Mouse (Mus musculus): ENCODE measurements at regions not wholly inside any gene's neighbourhood (a gene's known extent, or its start where the extent isn't known, plus 50 kb on each side); places are given as distances from the start of the nearest gene placed in this dataset.

GRCm38 (mm10) chr13:57249401-57249800 is 353.6 kb upstream of the Trpc7 start:
- H3ac ChIP-seq (ENCODE audit: control insufficient read depth, insufficient read length, low read depth), result no peak overlapping the region
- no peaks in the 10 kb centered on the region for H3K36me3 ChIP-seq (ENCODE audit: control insufficient read depth, insufficient read depth)
- no peak for TF ChIP-seq MYOG (IDR thresholded peaks at IDR 0.05; ENCODE audit: control insufficient read depth, extremely low read depth, insufficient read length)
- TF ChIP-seq MYOD1 (IDR thresholded peaks at IDR 0.05; ENCODE audit: control insufficient read depth, insufficient read length, low read depth), result no peak
- TF ChIP-seq CTCF (IDR thresholded peaks at IDR 0.05; ENCODE audit: control insufficient read depth, insufficient read depth, insufficient read length), result no peak
- TF ChIP-seq FOSL1 (IDR thresholded peaks at IDR 0.05; ENCODE audit: insufficient read depth, low read length, poor library complexity, severe bottlenecking), result no peak
- TF ChIP-seq USF1 (IDR thresholded peaks at IDR 0.05; ENCODE audit: low read depth), result no peak
- TF ChIP-seq MAX (IDR thresholded peaks at IDR 0.05), result no peak
- TF ChIP-seq CEBPB (IDR thresholded peaks at IDR 0.05; ENCODE audit: low read depth), result no peak
- H3K4me3 ChIP-seq (ENCODE audit: insufficient read depth, poor library complexity, severe bottlenecking), result no peak overlapping the region
- H3K79me2 ChIP-seq (ENCODE audit: control insufficient read depth, insufficient read depth), result no peaks in the 10 kb centered on the region
- H3K79me3 ChIP-seq (ENCODE audit: low read depth), result no peaks in the 10 kb centered on the region
- no peaks in the 10 kb centered on the region for H3K27me3 ChIP-seq (ENCODE audit: control insufficient read depth, insufficient read depth, insufficient read length)

GRCm38 (mm10) chr13:57246238-57246963 is 350.6 kb upstream of the Trpc7 start:
- Histone ChIP-seq H3K79me3 (ENCODE audit: low read depth) (no peaks in the 10 kb centered on the region), H3ac (ENCODE audit: control insufficient read depth, insufficient read length, low read depth) (no peak overlapping the region), H3K27me3 (ENCODE audit: control insufficient read depth, insufficient read depth, insufficient read length) (no peaks in the 10 kb centered on the region), H3K36me3 (ENCODE audit: control insufficient read depth, insufficient read depth) (no peaks in the 10 kb centered on the region), H3K79me2 (ENCODE audit: control insufficient read depth, insufficient read depth) (no peaks in the 10 kb centered on the region), H3K4me3 (ENCODE audit: insufficient read depth, poor library complexity, severe bottlenecking) (no peak overlapping the region)
- TF ChIP-seq CTCF (IDR thresholded peaks at IDR 0.05; ENCODE audit: control insufficient read depth, insufficient read depth, insufficient read length) (no peak), USF1 (IDR thresholded peaks at IDR 0.05; ENCODE audit: low read depth) (no peak), MAX (IDR thresholded peaks at IDR 0.05) (no peak), MYOG (IDR thresholded peaks at IDR 0.05; ENCODE audit: control insufficient read depth, extremely low read depth, insufficient read length) (no peak), CEBPB (IDR thresholded peaks at IDR 0.05; ENCODE audit: low read depth) (no peak), MYOD1 (IDR thresholded peaks at IDR 0.05; ENCODE audit: control insufficient read depth, insufficient read length, low read depth) (no peak), FOSL1 (IDR thresholded peaks at IDR 0.05; ENCODE audit: insufficient read depth, low read length, poor library complexity, severe bottlenecking) (no peak)

- H3K4me3 ChIP-seq (ENCODE audit: insufficient read depth, poor library complexity, severe bottlenecking), result no peak overlapping the region
- no peak for TF ChIP-seq FOSL1 (IDR thresholded peaks at IDR 0.05; ENCODE audit: insufficient read depth, low read length, poor library complexity, severe bottlenecking)
- no peak for TF ChIP-seq CTCF (IDR thresholded peaks at IDR 0.05; ENCODE audit: control insufficient read depth, insufficient read depth, insufficient read length)
- TF ChIP-seq MAX (IDR thresholded peaks at IDR 0.05), result no peak
- no peak for TF ChIP-seq CEBPB (IDR thresholded peaks at IDR 0.05; ENCODE audit: low read depth)
- no peak for TF ChIP-seq MYOD1 (IDR thresholded peaks at IDR 0.05; ENCODE audit: control insufficient read depth, insufficient read length, low read depth)
- no peak for TF ChIP-seq MYOG (IDR thresholded peaks at IDR 0.05; ENCODE audit: control insufficient read depth, extremely low read depth, insufficient read length)
- no peak for TF ChIP-seq USF1 (IDR thresholded peaks at IDR 0.05; ENCODE audit: low read depth)
- H3K79me3 ChIP-seq (ENCODE audit: low read depth), result no peaks in the 10 kb centered on the region
- H3ac ChIP-seq (ENCODE audit: control insufficient read depth, insufficient read length, low read depth), result no peak overlapping the region
- H3K36me3 ChIP-seq (ENCODE audit: control insufficient read depth, insufficient read depth), result no peaks in the 10 kb centered on the region
- H3K79me2 ChIP-seq (ENCODE audit: control insufficient read depth, insufficient read depth), result no peaks in the 10 kb centered on the region
- no peaks in the 10 kb centered on the region for H3K27me3 ChIP-seq (ENCODE audit: control insufficient read depth, insufficient read depth, insufficient read length)
Measured at GRCm38 (mm10) chr13:57236917-57237316, 341.1 kb upstream of the Trpc7 start.

- H3K79me3 ChIP-seq (ENCODE audit: low read depth), result no peaks in the 10 kb centered on the region
- H3K79me2 ChIP-seq (ENCODE audit: control insufficient read depth, insufficient read depth), result no peaks in the 10 kb centered on the region
- no peaks in the 10 kb centered on the region for H3K36me3 ChIP-seq (ENCODE audit: control insufficient read depth, insufficient read depth)
- no peak overlapping the region for H3ac ChIP-seq (ENCODE audit: control insufficient read depth, insufficient read length, low read depth)
- H3K4me3 ChIP-seq (ENCODE audit: insufficient read depth, poor library complexity, severe bottlenecking), result no peak overlapping the region
- TF ChIP-seq MYOG (IDR thresholded peaks at IDR 0.05; ENCODE audit: control insufficient read depth, extremely low read depth, insufficient read length) (no peak), MYOD1 (IDR thresholded peaks at IDR 0.05; ENCODE audit: control insufficient read depth, insufficient read length, low read depth) (no peak), FOSL1 (IDR thresholded peaks at IDR 0.05; ENCODE audit: insufficient read depth, low read length, poor library complexity, severe bottlenecking) (no peak), CTCF (IDR thresholded peaks at IDR 0.05; ENCODE audit: control insufficient read depth, insufficient read depth, insufficient read length) (no peak), CEBPB (IDR thresholded peaks at IDR 0.05; ENCODE audit: low read depth) (no peak), MAX (IDR thresholded peaks at IDR 0.05) (no peak), USF1 (IDR thresholded peaks at IDR 0.05; ENCODE audit: low read depth) (no peak)
- H3K27me3 ChIP-seq (ENCODE audit: control insufficient read depth, insufficient read depth, insufficient read length), result no peaks in the 10 kb centered on the region
Measured at GRCm38 (mm10) chr13:57236211-57236610, 340.4 kb upstream of the Trpc7 start.

- Histone ChIP-seq H3K4me3 (ENCODE audit: insufficient read depth, poor library complexity, severe bottlenecking) (no peak overlapping the region), H3K79me2 (ENCODE audit: control insufficient read depth, insufficient read depth) (no peaks in the 10 kb centered on the region), H3ac (ENCODE audit: control insufficient read depth, insufficient read length, low read depth) (no peak overlapping the region), H3K27me3 (ENCODE audit: control insufficient read depth, insufficient read depth, insufficient read length) (no peaks in the 10 kb centered on the region), H3K79me3 (ENCODE audit: low read depth) (no peaks in the 10 kb centered on the region), H3K36me3 (ENCODE audit: control insufficient read depth, insufficient read depth) (no peaks in the 10 kb centered on the region)
- no peak for TF ChIP-seq MAX (IDR thresholded peaks at IDR 0.05)
- no peak for TF ChIP-seq FOSL1 (IDR thresholded peaks at IDR 0.05; ENCODE audit: insufficient read depth, low read length, poor library complexity, severe bottlenecking)
- TF ChIP-seq MYOD1 (IDR thresholded peaks at IDR 0.05; ENCODE audit: control insufficient read depth, insufficient read length, low read depth), result no peak
- TF ChIP-seq CTCF (IDR thresholded peaks at IDR 0.05; ENCODE audit: control insufficient read depth, insufficient read depth, insufficient read length), result no peak
- TF ChIP-seq USF1 (IDR thresholded peaks at IDR 0.05; ENCODE audit: low read depth), result no peak
- no peak for TF ChIP-seq MYOG (IDR thresholded peaks at IDR 0.05; ENCODE audit: control insufficient read depth, extremely low read depth, insufficient read length)
- no peak for TF ChIP-seq CEBPB (IDR thresholded peaks at IDR 0.05; ENCODE audit: low read depth)
Measured at GRCm38 (mm10) chr13:57232906-57233305, 337.1 kb upstream of the Trpc7 start.
